Mouse (Mus musculus): ENCODE results near the gene Hist1h2bj. TPM values are rescaled to one million over a fixed set of nuclear protein-coding genes. Genes with fewer than 3 reads are reported as not detected.
A peak's percentile ranks its signal among the peaks of the same experiment; 100 is the strongest.
"Not testable (repeated sequence)": the region's sequence is repeated elsewhere in the genome, so short reads cannot be mapped to it uniquely, and the experiment has no call there.

The Hist1h2bj gene
- polyA plus RNA-seq, 1 experiment from 2014 or later = 13.4 TPM

GRCm38 (mm10) chr13:22026058-22027031, 16.7 kb upstream of the Hist1h2bj start:
- H3K4me3 ChIP-seq (ENCODE audit: low read depth, low read length) = peak overlapping the region; percentile 62
- H3K36me3 ChIP-seq (ENCODE audit: control insufficient read depth, insufficient read depth) = no peaks in the 10 kb centered on the region
- WGBS (ENCODE audit: insufficient replicate concordance) = 1% methylated on average over 35 of the region's 35 CpGs
- H3K4me1 ChIP-seq (ENCODE audit: control insufficient read depth, low read depth, low read length) = peaks cover 12% of the 10 kb centered on the region
- no peak overlapping the region for H3K27ac ChIP-seq (ENCODE audit: low read length)
- H3K4me2 ChIP-seq (ENCODE audit: low read depth, low read length) = peak overlapping the region; percentile 73
- no peaks in the 10 kb centered on the region for H3K27me3 ChIP-seq (ENCODE audit: control insufficient read depth, insufficient read depth, low read depth, low read length)
- peak; percentile 42; the same call in 1 of the 2 replicates for ATAC-seq (ENCODE audit: low read depth)
- peak overlapping the region; percentile 59 for H3K9ac ChIP-seq (ENCODE audit: low read depth, low read length)
- no peaks in the 10 kb centered on the region for H3K9me3 ChIP-seq (replicated peaks; ENCODE audit: control insufficient read depth, low read length)

DNA sequence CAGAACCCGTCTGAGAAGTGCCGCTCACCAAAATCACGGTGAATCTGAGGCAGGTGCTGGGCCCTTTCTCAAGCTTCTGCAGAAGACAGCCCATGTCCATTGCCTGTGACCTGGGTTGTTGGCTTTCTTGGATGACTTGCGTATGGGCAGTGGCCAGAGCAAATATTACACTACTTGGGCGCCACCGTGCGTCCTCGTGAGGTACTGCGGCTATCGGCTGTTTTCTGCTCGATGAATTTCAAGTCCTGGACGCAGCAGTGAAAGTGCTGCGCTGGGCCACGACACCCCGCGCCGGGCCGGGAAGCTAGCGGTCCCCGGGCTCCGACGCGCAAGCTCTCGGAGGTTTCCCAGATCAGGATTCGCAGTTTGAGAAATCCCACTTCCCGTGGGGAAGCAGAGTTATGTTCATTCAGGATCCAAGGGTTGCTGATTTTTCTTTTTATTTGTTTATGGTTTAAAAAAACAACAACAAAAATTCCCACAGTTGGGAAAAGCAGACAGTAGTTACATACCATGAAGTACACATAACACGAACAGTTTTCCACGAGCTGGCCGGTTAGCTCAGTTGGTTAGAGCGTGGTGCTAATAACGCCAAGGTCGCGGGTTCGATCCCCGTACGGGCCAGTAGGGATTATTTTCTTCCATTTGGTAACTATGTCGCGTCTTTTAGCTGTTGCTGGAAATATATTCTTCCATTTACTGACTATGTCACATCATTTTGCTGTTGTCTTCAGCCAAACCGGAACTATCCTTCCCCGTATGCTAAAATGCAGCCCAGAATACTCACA, 14.1 kb upstream of the Hist1h2bj start:
- Histone ChIP-seq H3K9me3 (replicated peaks; ENCODE audit: control insufficient read depth, low read length) (no peaks in the 10 kb centered on the region), H3K9ac (ENCODE audit: low read depth, low read length) (peak overlapping the region; percentile 81), H3K27me3 (ENCODE audit: control insufficient read depth, insufficient read depth, low read depth, low read length) (no peaks in the 10 kb centered on the region), H3K36me3 (ENCODE audit: control insufficient read depth, insufficient read depth) (no peaks in the 10 kb centered on the region), H3K4me2 (ENCODE audit: low read depth, low read length) (peak overlapping the region; percentile 70), H3K4me1 (ENCODE audit: control insufficient read depth, low read depth, low read length) (peaks cover 23% of the 10 kb centered on the region), H3K27ac (ENCODE audit: low read length) (peak overlapping the region; percentile 89), H3K4me3 (ENCODE audit: low read depth, low read length) (peak overlapping the region; percentile 68)
- peak; percentile 84 for ATAC-seq (ENCODE audit: low read depth)
- WGBS (ENCODE audit: insufficient replicate concordance) = under 1% methylated on average over 40 of the region's 40 CpGs

GRCm38 (mm10) chr13:22029928-22030327, 13.1 kb upstream of the Hist1h2bj start:
- H3K4me3 ChIP-seq (ENCODE audit: low read depth, low read length) = no peak overlapping the region
- ATAC-seq (ENCODE audit: low read depth) = no peak
- WGBS (ENCODE audit: insufficient replicate concordance) = 33% methylated on average over 8 of the region's 8 CpGs
- no peaks in the 10 kb centered on the region for H3K36me3 ChIP-seq (ENCODE audit: control insufficient read depth, insufficient read depth)
- no peak overlapping the region for H3K27ac ChIP-seq (ENCODE audit: low read length)
- H3K27me3 ChIP-seq (ENCODE audit: control insufficient read depth, insufficient read depth, low read depth, low read length) = no peaks in the 10 kb centered on the region
- no peak overlapping the region for H3K9ac ChIP-seq (ENCODE audit: low read depth, low read length)
- H3K4me2 ChIP-seq (ENCODE audit: low read depth, low read length) = no peak overlapping the region
- no peaks in the 10 kb centered on the region for H3K9me3 ChIP-seq (replicated peaks; ENCODE audit: control insufficient read depth, low read length)
- peaks cover 24% of the 10 kb centered on the region for H3K4me1 ChIP-seq (ENCODE audit: control insufficient read depth, low read depth, low read length)

- H3K4me3 ChIP-seq (ENCODE audit: low read depth, low read length) = no peak overlapping the region
- no peaks in the 10 kb centered on the region for H3K9me3 ChIP-seq (replicated peaks; ENCODE audit: control insufficient read depth, low read length)
- H3K27me3 ChIP-seq (ENCODE audit: control insufficient read depth, insufficient read depth, low read depth, low read length) = no peaks in the 10 kb centered on the region
- 6% methylated on average over 4 of the region's 4 CpGs for WGBS (ENCODE audit: insufficient replicate concordance)
- H3K27ac ChIP-seq (ENCODE audit: low read length) = no peak overlapping the region
- H3K9ac ChIP-seq (ENCODE audit: low read depth, low read length) = no peak overlapping the region
- peaks cover 24% of the 10 kb centered on the region for H3K4me1 ChIP-seq (ENCODE audit: control insufficient read depth, low read depth, low read length)
- H3K36me3 ChIP-seq (ENCODE audit: control insufficient read depth, insufficient read depth) = no peaks in the 10 kb centered on the region
- H3K4me2 ChIP-seq (ENCODE audit: low read depth, low read length) = no peak overlapping the region
- ATAC-seq (ENCODE audit: low read depth) = no peak
These were observed 12.5 kb upstream of the Hist1h2bj start for GRCm38 (mm10) chr13:22030493-22030892.

- WGBS (ENCODE audit: insufficient replicate concordance) = 29% methylated on average over 5 of the region's 5 CpGs
- Histone ChIP-seq H3K9ac (ENCODE audit: low read depth, low read length) (peak overlapping the region; percentile 84), H3K27ac (ENCODE audit: low read length) (peak overlapping the region; percentile 99), H3K9me3 (replicated peaks; ENCODE audit: control insufficient read depth, low read length) (no peaks in the 10 kb centered on the region), H3K4me1 (ENCODE audit: control insufficient read depth, low read depth, low read length) (peaks cover 36% of the 10 kb centered on the region), H3K36me3 (ENCODE audit: control insufficient read depth, insufficient read depth) (no peaks in the 10 kb centered on the region), H3K4me3 (ENCODE audit: low read depth, low read length) (peak overlapping the region; percentile 71), H3K27me3 (ENCODE audit: control insufficient read depth, insufficient read depth, low read depth, low read length) (no peaks in the 10 kb centered on the region), H3K4me2 (ENCODE audit: low read depth, low read length) (peak overlapping the region; percentile 80)
- no peak for ATAC-seq (ENCODE audit: low read depth)
These were observed 9.1 kb upstream of the Hist1h2bj start for GRCm38 (mm10) chr13:22033741-22034442.

- Histone ChIP-seq H3K36me3 (ENCODE audit: control insufficient read depth, insufficient read depth) (no peaks in the 10 kb centered on the region), H3K4me1 (ENCODE audit: control insufficient read depth, low read depth, low read length) (peaks cover 32% of the 10 kb centered on the region), H3K9ac (ENCODE audit: low read depth, low read length) (peak overlapping the region; percentile 84), H3K9me3 (replicated peaks; ENCODE audit: control insufficient read depth, low read length) (no peaks in the 10 kb centered on the region), H3K27me3 (ENCODE audit: control insufficient read depth, insufficient read depth, low read depth, low read length) (no peaks in the 10 kb centered on the region), H3K27ac (ENCODE audit: low read length) (peak overlapping the region; percentile 99), H3K4me2 (ENCODE audit: low read depth, low read length) (peak overlapping the region; percentile 80), H3K4me3 (ENCODE audit: low read depth, low read length) (peak overlapping the region; percentile 71)
- ATAC-seq (ENCODE audit: low read depth) = no peak
- WGBS (ENCODE audit: insufficient replicate concordance) = 1% methylated on average over 10 of the region's 14 CpGs
These were observed 8.4 kb upstream of the Hist1h2bj start for GRCm38 (mm10) chr13:22034443-22035266.

DNA sequence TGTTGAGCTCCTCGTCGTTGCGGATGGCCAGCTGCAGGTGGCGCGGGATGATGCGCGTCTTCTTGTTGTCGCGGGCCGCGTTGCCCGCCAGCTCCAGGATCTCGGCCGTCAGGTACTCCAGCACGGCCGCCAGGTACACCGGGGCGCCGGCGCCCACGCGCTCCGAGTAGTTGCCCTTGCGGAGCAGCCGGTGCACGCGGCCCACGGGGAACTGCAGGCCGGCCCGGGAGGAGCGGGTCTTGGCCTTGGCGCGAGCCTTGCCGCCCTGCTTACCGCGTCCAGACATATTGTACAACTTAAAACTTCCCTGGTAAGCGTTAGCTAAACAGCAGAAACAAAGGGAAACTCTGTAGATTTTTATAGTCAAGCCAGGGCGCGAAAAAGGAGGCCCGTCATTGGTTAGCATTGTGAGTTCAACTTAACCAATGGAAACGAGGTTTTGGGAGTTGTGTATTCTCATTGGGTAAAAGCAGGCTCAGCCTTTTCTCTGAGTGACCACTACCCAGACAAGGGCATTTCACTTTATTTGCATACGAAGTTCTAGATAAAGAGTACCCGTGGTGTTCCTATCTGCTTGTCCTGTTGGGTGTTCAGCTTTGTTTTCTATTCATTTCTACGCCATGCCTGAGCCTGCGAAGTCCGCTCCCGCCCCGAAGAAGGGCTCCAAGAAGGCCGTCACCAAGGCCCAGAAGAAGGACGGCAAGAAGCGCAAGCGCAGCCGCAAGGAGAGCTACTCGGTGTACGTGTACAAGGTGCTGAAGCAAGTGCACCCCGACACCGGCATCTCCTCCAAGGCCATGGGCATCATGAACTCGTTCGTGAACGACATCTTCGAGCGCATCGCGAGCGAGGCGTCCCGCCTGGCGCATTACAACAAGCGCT, 7.5 kb upstream of the Hist1h2bj start, which contains the start of the genes Hist1h2ah and Hist1h2bk:
Gene Hist1h2ah (minus strand): TSS at position 302 of the 882 bp plus-strand sequence.
Gene Hist1h2bk (plus strand): TSS at position 604 of the 882 bp plus-strand sequence.
- not testable (repeated sequence) for H3K36me3 ChIP-seq (ENCODE audit: control insufficient read depth, insufficient read depth); H3K9me3 ChIP-seq (replicated peaks; ENCODE audit: control insufficient read depth, low read length); H3K27me3 ChIP-seq (ENCODE audit: control insufficient read depth, insufficient read depth, low read depth, low read length)
- Histone ChIP-seq H3K4me1 (ENCODE audit: control insufficient read depth, low read depth, low read length) (peaks cover 37% of the 10 kb centered on the region), H3K4me2 (ENCODE audit: low read depth, low read length) (peak within 1 kb of the TSS; percentile 80), H3K9ac (ENCODE audit: low read depth, low read length) (peak within 1 kb of the TSS; percentile 84), H3K4me3 (ENCODE audit: low read depth, low read length) (peak within 1 kb of the TSS; percentile 71), H3K27ac (ENCODE audit: low read length) (peak within 1 kb of the TSS; percentile 99)
- WGBS (ENCODE audit: insufficient replicate concordance) = under 1% methylated on average over 24 of the region's 69 CpGs
- ATAC-seq (ENCODE audit: low read depth) = peak; percentile 91

All from liver, embryonic 16.5 days (tissue).